Comparison of ENCODE assay signal across 10 mouse cellular contexts in the genomic region with DNA sequence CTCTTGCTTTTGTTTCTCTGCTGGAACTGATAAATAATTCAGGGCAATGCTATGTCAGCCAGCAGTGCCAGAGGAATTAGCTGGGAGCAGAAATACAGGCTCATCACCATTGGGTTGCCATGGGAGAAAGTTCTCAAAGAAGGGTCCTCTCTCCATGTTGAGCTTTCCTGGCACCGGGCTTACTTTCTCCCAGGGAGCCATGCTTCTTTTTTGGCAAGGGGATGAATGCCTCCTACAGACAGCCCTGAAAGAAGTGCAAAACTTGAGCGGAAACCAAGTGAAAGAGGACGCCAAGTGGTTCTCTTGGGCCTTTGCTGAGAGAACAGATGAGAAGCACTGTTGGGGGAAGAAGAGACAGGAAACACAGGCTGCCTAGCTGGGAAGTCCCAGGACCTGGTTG.
DNase-seq lines count a peak whose midpoint lies in the region; ATAC-seq and TF ChIP-seq lines count a peak whose summit lies in the region.
"Had no signal": no experiment of that assay in that cellular context is flagged by ENCODE, and none has a peak within 500 bp of the region (broad histone marks: within the 10 kb centered on the region; RNA-seq: fewer than 3 reads in every experiment).

No protein-coding gene starts in this region.

- DNase-seq in hindbrain, embryonic 14.5 days (ENCODE audit: low spot score): peak; percentile 62
- peak; percentile 23 to 60 for DNase-seq in cerebellum, adult 2 months
- DNase-seq in heart, postnatal 36 days: peak; percentile 35 to 46
- peak; percentile 68 for DNase-seq in left cerebral cortex, postnatal 4 days
- no peak for DNase-seq in urinary bladder, postnatal 4 days (ENCODE audit: low spot score in 2 of 2)
- DNase-seq in kidney, adult 8-10 months: no peak
- DNase-seq in stomach, postnatal 0 days (ENCODE audit: low spot score): no peak

- no peak overlapping the region for H3K4me3 ChIP-seq in hindbrain, embryonic 14.5 days (replicated peaks; ENCODE audit: low read length)
- H3K4me3 ChIP-seq in hindbrain, embryonic 12.5 days: no peak overlapping the region
- no peak overlapping the region for H3K4me3 ChIP-seq in cerebellum, adult 2 months (replicated peaks; ENCODE audit: insufficient read depth, low read depth, low read length)
- no peak overlapping the region for H3K4me3 ChIP-seq in stomach, postnatal 0 days (ENCODE audit: low read depth, low read length)
- H3K4me3 ChIP-seq: heart, embryonic 13.5 days had no signal

- no peak for TF ChIP-seq POLR2A in cerebellum, adult 2 months (IDR thresholded peaks at IDR 0.05; ENCODE audit: borderline replicate concordance, insufficient read depth, low read length)

- H3K9ac ChIP-seq in hindbrain, embryonic 14.5 days: no peak overlapping the region
- H3K9ac ChIP-seq in hindbrain, embryonic 12.5 days: no peak overlapping the region
- H3K9ac ChIP-seq in stomach, postnatal 0 days (ENCODE audit: low read length): no peak overlapping the region
- H3K9ac ChIP-seq: heart, embryonic 13.5 days; liver, embryonic 14.5 days had no signal

- intact Hi-C loops in heart, postnatal 36 days (cut with DNase I): no loop called here
- intact Hi-C loops in left cerebral cortex, postnatal 4 days (cut with DNase I): no loop called here

- no peaks in the 10 kb centered on the region for H3K9me3 ChIP-seq in hindbrain, embryonic 14.5 days (ENCODE audit: control insufficient read depth, low read length)
- H3K9me3 ChIP-seq in hindbrain, embryonic 12.5 days (replicated peaks): no peaks in the 10 kb centered on the region
- H3K9me3 ChIP-seq in stomach, postnatal 0 days (ENCODE audit: control insufficient read depth, low read length): no peaks in the 10 kb centered on the region

- no peak for TF ChIP-seq EP300 in stomach, postnatal 0 days (optimal IDR thresholded peaks at IDR 0.05)

- H3K27ac ChIP-seq in hindbrain, embryonic 14.5 days: peak overlapping the region; percentile 43; the same call in 1 of the 2 replicates
- H3K27ac ChIP-seq in hindbrain, embryonic 12.5 days: no peak overlapping the region
- H3K27ac ChIP-seq in cerebellum, adult 2 months (ENCODE audit: insufficient read depth, low read length): no peak overlapping the region
- H3K27ac ChIP-seq in stomach, postnatal 0 days (replicated peaks): no peak overlapping the region
- H3K27ac ChIP-seq: heart, embryonic 13.5 days; liver, embryonic 14.5 days had no signal

- peak; percentile 84 for ATAC-seq in hindbrain, embryonic 14.5 days (ENCODE audit: low FRiP score)
- ATAC-seq in hindbrain, embryonic 12.5 days (ENCODE audit: low FRiP score): no peak
- no peak for ATAC-seq in stomach, postnatal 0 days (ENCODE audit: low FRiP score, low TSS enrichment)

- no peak overlapping the region for H3K4me2 ChIP-seq in hindbrain, embryonic 14.5 days (replicated peaks)
- H3K4me2 ChIP-seq in hindbrain, embryonic 12.5 days (replicated peaks): no peak overlapping the region
- no peak overlapping the region for H3K4me2 ChIP-seq in stomach, postnatal 0 days (replicated peaks; ENCODE audit: low read depth)
- H3K4me2 ChIP-seq: heart, embryonic 13.5 days had no signal

- no peaks in the 10 kb centered on the region for H3K36me3 ChIP-seq in hindbrain, embryonic 14.5 days (replicated peaks; ENCODE audit: control insufficient read depth, insufficient read depth)
- no peaks in the 10 kb centered on the region for H3K36me3 ChIP-seq in hindbrain, embryonic 12.5 days
- no peaks in the 10 kb centered on the region for H3K36me3 ChIP-seq in stomach, postnatal 0 days (ENCODE audit: control insufficient read depth, insufficient read depth, low read length)
- H3K36me3 ChIP-seq: heart, embryonic 13.5 days had no signal

- no peak for TF ChIP-seq CTCF in cerebellum, adult 2 months (IDR thresholded peaks at IDR 0.05; ENCODE audit: borderline replicate concordance, insufficient read depth, low read depth, low read length)
- no peak for TF ChIP-seq CTCF in stomach, postnatal 0 days (IDR thresholded peaks at IDR 0.05; ENCODE audit: low read depth)

- WGBS in hindbrain, embryonic 14.5 days: 52% methylated on average over 3 of the region's 3 CpGs
- WGBS in hindbrain, embryonic 12.5 days: 63% methylated on average over 3 of the region's 3 CpGs
- 23% methylated on average over 3 of the region's 3 CpGs for WGBS in cerebellum, adult 2 months
- 61% methylated on average over 3 of the region's 3 CpGs for WGBS in stomach, postnatal 0 days

- H3K4me1 ChIP-seq in hindbrain, embryonic 14.5 days (replicated peaks; ENCODE audit: control insufficient read depth, insufficient read depth, low read length): no peaks in the 10 kb centered on the region
- no peaks in the 10 kb centered on the region for H3K4me1 ChIP-seq in hindbrain, embryonic 12.5 days
- no peaks in the 10 kb centered on the region for H3K4me1 ChIP-seq in cerebellum, adult 2 months (ENCODE audit: control insufficient read depth, insufficient read depth, low read length)
- no peaks in the 10 kb centered on the region for H3K4me1 ChIP-seq in stomach, postnatal 0 days (replicated peaks; ENCODE audit: control insufficient read depth, insufficient read depth)

- no peaks in the 10 kb centered on the region for H3K27me3 ChIP-seq in hindbrain, embryonic 14.5 days (ENCODE audit: control insufficient read depth, insufficient read depth, low read length)
- no peaks in the 10 kb centered on the region for H3K27me3 ChIP-seq in hindbrain, embryonic 12.5 days
- H3K27me3 ChIP-seq in cerebellum, adult 2 months (ENCODE audit: control insufficient read depth, insufficient read depth, low read length): no peaks in the 10 kb centered on the region
- H3K27me3 ChIP-seq in stomach, postnatal 0 days (ENCODE audit: control insufficient read depth, insufficient read depth, low read length): no peaks in the 10 kb centered on the region
- H3K27me3 ChIP-seq: heart, embryonic 13.5 days had no signal

Comparison
In these comparisons a context has a peak if more than half of its experiments do, and no peak if none do; other contexts are left out.
1. DNase-seq: peak in hindbrain, embryonic 14.5 days (single experiment), cerebellum, adult 2 months (2 of 2), heart, postnatal 36 days (2 of 2) and left cerebral cortex, postnatal 4 days (single experiment); none in urinary bladder, postnatal 4 days (0 of 2), kidney, adult 8-10 months (0 of 2) and stomach, postnatal 0 days (single experiment).